Comparison of ENCODE assay signal across 8 mouse cellular contexts in the genomic region with DNA sequence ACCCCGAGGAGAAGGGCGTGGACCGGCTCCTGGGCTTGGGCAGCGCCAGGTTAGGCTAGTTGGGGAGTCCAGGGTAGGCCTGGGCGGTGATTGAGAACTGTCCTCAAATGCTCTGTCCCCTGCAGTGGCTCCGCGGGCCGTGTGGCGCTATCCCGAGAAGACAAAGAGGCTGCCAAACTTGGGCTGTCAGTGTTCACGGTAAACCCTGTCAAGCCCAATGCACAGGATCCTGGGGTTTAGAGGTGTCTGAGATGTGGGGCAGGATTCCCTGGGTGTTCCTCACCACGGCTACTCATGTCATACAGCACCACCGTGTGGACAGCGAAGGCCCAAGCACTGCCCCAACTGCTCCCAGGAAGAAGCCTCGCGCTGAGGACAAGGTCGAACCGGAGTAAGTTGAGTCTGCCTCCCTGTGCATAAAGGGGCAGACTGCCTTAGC. TPM values are rescaled to one million over a fixed set of nuclear protein-coding genes. Genes with fewer than 3 reads are reported as not detected.
A peak's percentile ranks its signal among the peaks of the same experiment; 100 is the strongest.
DNase-seq lines count a peak whose midpoint lies in the region; ATAC-seq lines count a peak whose summit lies in the region.

No protein-coding gene starts in this region.

- peaks cover 32% of the 10 kb centered on the region for H3K4me1 ChIP-seq in intestine, embryonic 15.5 days (replicated peaks)
- peaks cover 27% of the 10 kb centered on the region for H3K4me1 ChIP-seq in limb, embryonic 15.5 days
- H3K4me1 ChIP-seq in midbrain, embryonic 15.5 days, result peaks cover 18% of the 10 kb centered on the region
- H3K4me1 ChIP-seq in stomach, embryonic 14.5 days (ENCODE audit: control insufficient read depth, insufficient read depth, low read length), result peaks cover 5% of the 10 kb centered on the region; the same call in 1 of the 2 replicates

- peaks cover 37% of the 10 kb centered on the region for H3K36me3 ChIP-seq in intestine, embryonic 15.5 days
- peaks cover 70% of the 10 kb centered on the region for H3K36me3 ChIP-seq in limb, embryonic 15.5 days
- peaks cover 19% of the 10 kb centered on the region; the same call in 1 of the 2 replicates for H3K36me3 ChIP-seq in midbrain, embryonic 15.5 days (replicated peaks)
- peaks cover 40% of the 10 kb centered on the region for H3K36me3 ChIP-seq in stomach, embryonic 14.5 days (ENCODE audit: control insufficient read depth, insufficient read depth, low read length)

- peak overlapping the region; percentile 80 for H3K4me2 ChIP-seq in intestine, embryonic 15.5 days (replicated peaks)
- peak overlapping the region; percentile 76 for H3K4me2 ChIP-seq in limb, embryonic 15.5 days
- H3K4me2 ChIP-seq in midbrain, embryonic 15.5 days, result peak overlapping the region; percentile 90
- peak overlapping the region; percentile 66 for H3K4me2 ChIP-seq in stomach, embryonic 14.5 days (replicated peaks; ENCODE audit: low read depth, low read length)

- no peaks in the 10 kb centered on the region for H3K27me3 ChIP-seq in intestine, embryonic 15.5 days (replicated peaks)
- H3K27me3 ChIP-seq in limb, embryonic 15.5 days, result no peaks in the 10 kb centered on the region
- H3K27me3 ChIP-seq in midbrain, embryonic 15.5 days (replicated peaks), result no peaks in the 10 kb centered on the region
- no peaks in the 10 kb centered on the region for H3K27me3 ChIP-seq in stomach, embryonic 14.5 days (ENCODE audit: control insufficient read depth, insufficient read depth, low read length)

- H3K27ac ChIP-seq in intestine, embryonic 15.5 days, result peak overlapping the region; percentile 96
- peak overlapping the region; percentile 93 for H3K27ac ChIP-seq in limb, embryonic 15.5 days
- H3K27ac ChIP-seq in midbrain, embryonic 15.5 days, result peak overlapping the region; percentile 86
- H3K27ac ChIP-seq in stomach, embryonic 14.5 days (ENCODE audit: low read length), result peak overlapping the region; percentile 91; the same call in 1 of the 2 replicates

- H3K9ac ChIP-seq in intestine, embryonic 15.5 days, result peak overlapping the region; percentile 93
- H3K9ac ChIP-seq in limb, embryonic 15.5 days, result peak overlapping the region; percentile 75
- H3K9ac ChIP-seq in midbrain, embryonic 15.5 days, result peak overlapping the region; percentile 75
- 0 out of 2 replicates have a peak overlapping the region, but pooled peaks have one; percentile 90 for H3K9ac ChIP-seq in stomach, embryonic 14.5 days (replicated peaks; ENCODE audit: low read depth, low read length)

- intact Hi-C loops in gastrocnemius, postnatal 14 days (cut with DNase I; ENCODE audit: low total_unique reads), result no loop called here

- 6% methylated on average over 18 of the region's 18 CpGs for WGBS in intestine, embryonic 15.5 days
- WGBS in limb, embryonic 15.5 days, result 8% methylated on average over 18 of the region's 18 CpGs
- 11% methylated on average over 18 of the region's 18 CpGs for WGBS in midbrain, embryonic 15.5 days
- WGBS in stomach, embryonic 14.5 days, result 7% methylated on average over 18 of the region's 18 CpGs

- no peaks in the 10 kb centered on the region for H3K9me3 ChIP-seq in intestine, embryonic 15.5 days
- H3K9me3 ChIP-seq in limb, embryonic 15.5 days, result no peaks in the 10 kb centered on the region
- H3K9me3 ChIP-seq in midbrain, embryonic 15.5 days, result no peaks in the 10 kb centered on the region
- H3K9me3 ChIP-seq in stomach, embryonic 14.5 days (ENCODE audit: control insufficient read depth, low read depth, low read length), result no peaks in the 10 kb centered on the region

- peak; percentile 58 to 64 for DNase-seq in left cerebral cortex, adult 18-20 months (ENCODE audit: low spot score in 2 of 2)
- no peak for DNase-seq in left cerebral cortex, adult 8-10 months (ENCODE audit: low spot score in 2 of 2)
- peak; percentile 62 to 73 for DNase-seq in cerebellum, postnatal 25 days
- DNase-seq in gastrocnemius, postnatal 14 days, result peak; percentile 57

- peak overlapping the region; percentile 93 for H3K4me3 ChIP-seq in intestine, embryonic 15.5 days (replicated peaks)
- H3K4me3 ChIP-seq in limb, embryonic 15.5 days, result peak overlapping the region; percentile 78
- peak overlapping the region; percentile 86 for H3K4me3 ChIP-seq in midbrain, embryonic 15.5 days
- H3K4me3 ChIP-seq in stomach, embryonic 14.5 days (ENCODE audit: low read depth, low read length), result peak overlapping the region; percentile 90

- ATAC-seq in intestine, embryonic 15.5 days, result peak; percentile 78
- ATAC-seq in limb, embryonic 15.5 days (ENCODE audit: insufficient number of reproducible peaks, low FRiP score, low TSS enrichment, low read depth), result peak; percentile 33; the same call in 1 of the 2 replicates
- peak; percentile 46 for ATAC-seq in midbrain, embryonic 15.5 days (replicated peaks)
- ATAC-seq in stomach, embryonic 14.5 days (ENCODE audit: insufficient number of reproducible peaks, insufficient read depth, low FRiP score, low read depth), result peak; percentile 42

RNA-seq across cellular contexts. Expression of gene 2310033P09Rik, which starts 0.9 kb away (rescaled TPM):
- total RNA-seq in left cerebral cortex, adult 18-20 months (2021), result 10 to 100 TPM; 20.6 to 21.2 TPM
- 10 to 100 TPM; 19.1 to 24.6 (median 20.4) TPM for total RNA-seq in left cerebral cortex, adult 8-10 months (2022)
- total RNA-seq in gastrocnemius, postnatal 14 days (2021), result 1 to 10 TPM; 4.1 to 4.6 TPM
- 29.1 and 30.2 TPM in 2 replicates for polyA plus RNA-seq in intestine, embryonic 15.5 days (2015; fragmentation: Nextera tagmentation; extraction: Ambion mirVana)
- 25.2 and 29.5 TPM in 2 replicates for polyA plus RNA-seq in limb, embryonic 15.5 days (2015; fragmentation: Nextera tagmentation; extraction: Ambion mirVana)
- polyA plus RNA-seq in midbrain, embryonic 15.5 days (2015; fragmentation: Nextera tagmentation; extraction: Ambion mirVana), result 24.3 and 27.7 TPM in 2 replicates
- polyA plus RNA-seq in stomach, embryonic 14.5 days (2014; fragmentation: Nextera tagmentation; extraction: Ambion mirVana), result 28.7 and 34.3 TPM in 2 replicates

RNA-seq across cellular contexts. Expression of gene Mrpl55, which starts 6.7 kb away (rescaled TPM):
- total RNA-seq in left cerebral cortex, adult 18-20 months (2021), result 10 to 100 TPM; 43.8 to 44.4 TPM
- total RNA-seq in left cerebral cortex, adult 8-10 months (2022), result 10 to 100 TPM; 35.4 to 42.3 (median 39.2) TPM
- 10 to 100 TPM; 36.6 to 44.3 TPM for total RNA-seq in gastrocnemius, postnatal 14 days (2021)
- polyA plus RNA-seq in intestine, embryonic 15.5 days (2015; fragmentation: Nextera tagmentation; extraction: Ambion mirVana), result 101 and 103 TPM in 2 replicates
- polyA plus RNA-seq in limb, embryonic 15.5 days (2015; fragmentation: Nextera tagmentation; extraction: Ambion mirVana), result 75.7 and 78.9 TPM in 2 replicates
- polyA plus RNA-seq in midbrain, embryonic 15.5 days (2015; fragmentation: Nextera tagmentation; extraction: Ambion mirVana), result 89.8 and 93.2 TPM in 2 replicates
- polyA plus RNA-seq in stomach, embryonic 14.5 days (2014; fragmentation: Nextera tagmentation; extraction: Ambion mirVana), result 92.3 and 103 TPM in 2 replicates

RNA-seq across cellular contexts. Expression of gene Guk1, which starts 17.0 kb away (rescaled TPM):
- 100 to 1,000 TPM; 144 TPM for total RNA-seq in left cerebral cortex, adult 18-20 months (2021)
- total RNA-seq in left cerebral cortex, adult 8-10 months (2022), result 100 to 1,000 TPM; 137 to 150 (median 141) TPM
- 10 to 100 TPM; 17.1 to 20.2 TPM for total RNA-seq in gastrocnemius, postnatal 14 days (2021)
- 109 and 126 TPM in 2 replicates for polyA plus RNA-seq in intestine, embryonic 15.5 days (2015; fragmentation: Nextera tagmentation; extraction: Ambion mirVana)
- 122 and 124 TPM in 2 replicates for polyA plus RNA-seq in limb, embryonic 15.5 days (2015; fragmentation: Nextera tagmentation; extraction: Ambion mirVana)
- polyA plus RNA-seq in midbrain, embryonic 15.5 days (2015; fragmentation: Nextera tagmentation; extraction: Ambion mirVana), result 232 and 257 TPM in 2 replicates
- polyA plus RNA-seq in stomach, embryonic 14.5 days (2014; fragmentation: Nextera tagmentation; extraction: Ambion mirVana), result 124 and 130 TPM in 2 replicates

RNA-seq across cellular contexts. Expression of gene Arf1, which starts 19.0 kb away (rescaled TPM):
- total RNA-seq in left cerebral cortex, adult 18-20 months (2021), result 100 to 1,000 TPM; 451 to 469 TPM
- total RNA-seq in left cerebral cortex, adult 8-10 months (2022), result 100 to 1,000 TPM; 419 to 439 (median 436) TPM
- 100 to 1,000 TPM; 195 to 207 TPM for total RNA-seq in gastrocnemius, postnatal 14 days (2021)
- 688 and 694 TPM in 2 replicates for polyA plus RNA-seq in intestine, embryonic 15.5 days (2015; fragmentation: Nextera tagmentation; extraction: Ambion mirVana)
- 761 and 780 TPM in 2 replicates for polyA plus RNA-seq in limb, embryonic 15.5 days (2015; fragmentation: Nextera tagmentation; extraction: Ambion mirVana)
- 645 TPM in 2 replicates for polyA plus RNA-seq in midbrain, embryonic 15.5 days (2015; fragmentation: Nextera tagmentation; extraction: Ambion mirVana)
- 655 and 669 TPM in 2 replicates for polyA plus RNA-seq in stomach, embryonic 14.5 days (2014; fragmentation: Nextera tagmentation; extraction: Ambion mirVana)

RNA-seq across cellular contexts. Expression of gene Gjc2, which starts 26.0 kb away (rescaled TPM):
- total RNA-seq in left cerebral cortex, adult 18-20 months (2021), result 1 to 10 TPM; 7.5 to 8.1 TPM
- 10 to 100 TPM; 13.7 to 17.5 (median 16.0) TPM for total RNA-seq in left cerebral cortex, adult 8-10 months (2022)
- under 1 TPM; 0.27 to 0.62 TPM for total RNA-seq in gastrocnemius, postnatal 14 days (2021)
- 1.1 and 1.3 TPM in 2 replicates for polyA plus RNA-seq in intestine, embryonic 15.5 days (2015; fragmentation: Nextera tagmentation; extraction: Ambion mirVana)
- polyA plus RNA-seq in limb, embryonic 15.5 days (2015; fragmentation: Nextera tagmentation; extraction: Ambion mirVana), result 0.32 and 0.58 TPM in 2 replicates
- 0.13 and 0.28 TPM in 2 replicates for polyA plus RNA-seq in midbrain, embryonic 15.5 days (2015; fragmentation: Nextera tagmentation; extraction: Ambion mirVana)
- polyA plus RNA-seq in stomach, embryonic 14.5 days (2014; fragmentation: Nextera tagmentation; extraction: Ambion mirVana), result 0.36 TPM in 1 of 2 replicates, not detected in the other

Comparison
In these comparisons a context has a peak if more than half of its experiments do, and no peak if none do; other contexts are left out.
1. DNase-seq: peak in left cerebral cortex, adult 18-20 months (2 of 2), cerebellum, postnatal 25 days (2 of 2) and gastrocnemius, postnatal 14 days (single experiment); none in left cerebral cortex, adult 8-10 months (0 of 2).
2. Peak in every context shown above with its lines, with median percentiles within 50 percentile points of each other: ATAC-seq, H3K27ac ChIP-seq, H3K4me2 ChIP-seq, H3K4me3 ChIP-seq and H3K9ac ChIP-seq.